Mouse (Mus musculus): ENCODE data around the gene Ablim1.

The Ablim1 gene

GRCm38 (mm10) chr19:57013271-57013677, 301.4 kb downstream of the Ablim1 start:
- DNase-seq (ENCODE audit: low spot score in 2 of 2): no peak

- no peak for DNase-seq (ENCODE audit: low spot score in 2 of 2)
Measured at GRCm38 (mm10) chr19:57012068-57012467, 302.7 kb downstream of the Ablim1 start.

- no peak for DNase-seq (ENCODE audit: low spot score in 2 of 2)
Measured at GRCm38 (mm10) chr19:57010064-57010463, 304.7 kb downstream of the Ablim1 start.

- no peak for DNase-seq (ENCODE audit: low spot score in 2 of 2)
Measured at GRCm38 (mm10) chr19:57009653-57010052, 305.1 kb downstream of the Ablim1 start.

GRCm38 (mm10) chr19:57007781-57008710, 306.7 kb downstream of the Ablim1 start, which contains the start of gene Afap1l2:
Gene Afap1l2, minus strand, starts transcription at chr19:57008228.
- no peak for DNase-seq (ENCODE audit: low spot score in 2 of 2)

- no peak for DNase-seq (ENCODE audit: low spot score in 2 of 2)
Measured at GRCm38 (mm10) chr19:57007291-57007690, 307.4 kb downstream of the Ablim1 start.

GRCm38 (mm10) chr19:57006841-57007240, 307.9 kb downstream of the Ablim1 start:
- no peak for DNase-seq (ENCODE audit: low spot score in 2 of 2)

GRCm38 (mm10) chr19:57005062-57005461, 309.7 kb downstream of the Ablim1 start:
- DNase-seq (ENCODE audit: low spot score in 2 of 2): no peak

GRCm38 (mm10) chr19:57003460-57003810, 311.3 kb downstream of the Ablim1 start:
- no peak for DNase-seq (ENCODE audit: low spot score in 2 of 2)

GRCm38 (mm10) chr19:57002741-57003459, 311.8 kb downstream of the Ablim1 start:
- DNase-seq (ENCODE audit: low spot score in 2 of 2): no peak

- DNase-seq (ENCODE audit: low spot score in 2 of 2): no peak
Measured at GRCm38 (mm10) chr19:57001926-57002325, 312.8 kb downstream of the Ablim1 start.

GRCm38 (mm10) chr19:57000592-57000991, 314.1 kb downstream of the Ablim1 start:
- DNase-seq (ENCODE audit: low spot score in 2 of 2): no peak

GRCm38 (mm10) chr19:56999781-57000180, 314.9 kb downstream of the Ablim1 start:
- no peak for DNase-seq (ENCODE audit: low spot score in 2 of 2)

GRCm38 (mm10) chr19:56998910-56999309, 315.8 kb downstream of the Ablim1 start:
- DNase-seq (ENCODE audit: low spot score in 2 of 2): no peak

GRCm38 (mm10) chr19:56998331-56998730, 316.4 kb downstream of the Ablim1 start:
- no peak for DNase-seq (ENCODE audit: low spot score in 2 of 2)

GRCm38 (mm10) chr19:56997164-56997599, 317.5 kb downstream of the Ablim1 start:
- no peak for DNase-seq (ENCODE audit: low spot score in 2 of 2)

- no peak for DNase-seq (ENCODE audit: low spot score in 2 of 2)
Measured at GRCm38 (mm10) chr19:56995441-56995840, 319.3 kb downstream of the Ablim1 start.

GRCm38 (mm10) chr19:56994653-56995052, 320.1 kb downstream of the Ablim1 start:
- no peak for DNase-seq (ENCODE audit: low spot score in 2 of 2)

GRCm38 (mm10) chr19:56993763-56994162, 321.0 kb downstream of the Ablim1 start:
- DNase-seq (ENCODE audit: low spot score in 2 of 2): no peak

- no peak for DNase-seq (ENCODE audit: low spot score in 2 of 2)
Measured at GRCm38 (mm10) chr19:56992978-56993545, 321.7 kb downstream of the Ablim1 start.

GRCm38 (mm10) chr19:56990367-56991111, 324.2 kb downstream of the Ablim1 start:
- no peak for DNase-seq (ENCODE audit: low spot score in 2 of 2)

- no peak for DNase-seq (ENCODE audit: low spot score in 2 of 2)
Measured at GRCm38 (mm10) chr19:56989171-56989570, 325.5 kb downstream of the Ablim1 start.
